ENCODE assay signal across 7 mouse cellular contexts in the genomic region with DNA sequence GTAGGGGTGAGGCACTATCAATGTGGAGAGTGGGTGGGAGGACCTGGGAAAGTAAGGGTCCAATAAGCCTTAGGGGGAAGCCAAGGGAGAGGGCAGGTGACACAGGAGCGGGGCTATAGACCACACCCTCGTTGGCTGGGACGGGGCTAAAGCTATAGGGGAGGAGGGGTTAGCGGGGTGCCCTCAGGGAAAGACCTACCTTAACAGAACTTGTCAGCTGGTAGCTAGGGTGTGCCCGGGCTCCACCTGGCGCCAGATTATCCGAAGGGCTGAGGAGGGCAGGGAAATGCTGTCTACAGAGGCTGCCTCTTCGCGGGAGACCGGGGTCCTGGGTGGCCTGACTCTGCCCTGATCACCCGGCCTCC. TPM values are rescaled to one million over a fixed set of nuclear protein-coding genes. Genes with fewer than 3 reads are reported as not detected.
DNase-seq lines count a peak whose midpoint lies in the region; ATAC-seq lines count a peak whose summit lies in the region.

No protein-coding gene starts in this region.

- H3K4me2 ChIP-seq in kidney, embryonic 14.5 days (replicated peaks; ENCODE audit: low read depth, low read length): 0 out of 2 replicates have a peak overlapping the region, but pooled peaks have one; percentile 75
- peak overlapping the region; percentile 61 for H3K4me2 ChIP-seq in embryonic facial prominence, embryonic 12.5 days (replicated peaks)
- H3K4me2 ChIP-seq in hindbrain, embryonic 13.5 days: 0 out of 2 replicates have a peak overlapping the region, but pooled peaks have one; percentile 58
- H3K4me2 ChIP-seq in midbrain, embryonic 13.5 days (replicated peaks): 0 out of 2 replicates have a peak overlapping the region, but pooled peaks have one; percentile 57

- H3K27ac ChIP-seq in kidney, embryonic 14.5 days (ENCODE audit: low read depth, low read length): no peak overlapping the region
- no peak overlapping the region for H3K27ac ChIP-seq in embryonic facial prominence, embryonic 12.5 days
- H3K27ac ChIP-seq in hindbrain, embryonic 13.5 days: no peak overlapping the region
- H3K27ac ChIP-seq in midbrain, embryonic 13.5 days: no peak overlapping the region

- no peak overlapping the region; the same call in 1 of the 2 replicates for H3K9ac ChIP-seq in kidney, embryonic 14.5 days (ENCODE audit: low read depth, low read length)
- no peak overlapping the region for H3K9ac ChIP-seq in embryonic facial prominence, embryonic 12.5 days
- H3K9ac ChIP-seq in hindbrain, embryonic 13.5 days: no peak overlapping the region
- no peak overlapping the region for H3K9ac ChIP-seq in midbrain, embryonic 13.5 days (replicated peaks)

- ATAC-seq in kidney, embryonic 14.5 days (ENCODE audit: low FRiP score, low TSS enrichment): peak; percentile 26
- peak; percentile 19; the same call in 1 of the 2 replicates for ATAC-seq in embryonic facial prominence, embryonic 12.5 days (ENCODE audit: insufficient number of reproducible peaks, insufficient read depth, low FRiP score, low TSS enrichment)
- no peak for ATAC-seq in hindbrain, embryonic 13.5 days (ENCODE audit: low FRiP score)
- no peak for ATAC-seq in midbrain, embryonic 13.5 days

- WGBS in kidney, embryonic 14.5 days: 9% methylated on average over 11 of the region's 11 CpGs
- 11% methylated on average over 11 of the region's 11 CpGs for WGBS in embryonic facial prominence, embryonic 12.5 days
- WGBS in hindbrain, embryonic 13.5 days: 11% methylated on average over 11 of the region's 11 CpGs
- 10% methylated on average over 11 of the region's 11 CpGs for WGBS in midbrain, embryonic 13.5 days

- H3K36me3 ChIP-seq in kidney, embryonic 14.5 days (ENCODE audit: control insufficient read depth, insufficient read depth, low read length): no peaks in the 10 kb centered on the region
- no peaks in the 10 kb centered on the region for H3K36me3 ChIP-seq in embryonic facial prominence, embryonic 12.5 days
- no peaks in the 10 kb centered on the region for H3K36me3 ChIP-seq in hindbrain, embryonic 13.5 days
- H3K36me3 ChIP-seq in midbrain, embryonic 13.5 days: no peaks in the 10 kb centered on the region

- peak overlapping the region; percentile 46; the same call in 1 of the 2 replicates for H3K4me3 ChIP-seq in kidney, embryonic 14.5 days (ENCODE audit: low read length)
- H3K4me3 ChIP-seq in embryonic facial prominence, embryonic 12.5 days: peak overlapping the region; percentile 41; the same call in 1 of the 2 replicates
- peak overlapping the region; percentile 41; the same call in 1 of the 2 replicates for H3K4me3 ChIP-seq in hindbrain, embryonic 13.5 days
- no peak overlapping the region for H3K4me3 ChIP-seq in midbrain, embryonic 13.5 days (replicated peaks)

- no peaks in the 10 kb centered on the region for H3K9me3 ChIP-seq in kidney, embryonic 14.5 days (ENCODE audit: control insufficient read depth, low read length)
- no peaks in the 10 kb centered on the region for H3K9me3 ChIP-seq in embryonic facial prominence, embryonic 12.5 days
- no peaks in the 10 kb centered on the region for H3K9me3 ChIP-seq in hindbrain, embryonic 13.5 days
- H3K9me3 ChIP-seq in midbrain, embryonic 13.5 days: no peaks in the 10 kb centered on the region

- no peak for DNase-seq in kidney, adult 9 months
- no peak for DNase-seq in left cerebral cortex, adult 8-10 months (ENCODE audit: low spot score in 2 of 2)
- DNase-seq in cerebellum, adult 18-20 months: no peak

- peaks cover 48% of the 10 kb centered on the region for H3K27me3 ChIP-seq in kidney, embryonic 14.5 days (ENCODE audit: control insufficient read depth, insufficient read depth, low read length)
- peaks cover 69% of the 10 kb centered on the region for H3K27me3 ChIP-seq in embryonic facial prominence, embryonic 12.5 days
- peaks cover 79% of the 10 kb centered on the region for H3K27me3 ChIP-seq in hindbrain, embryonic 13.5 days
- peaks cover 72% of the 10 kb centered on the region for H3K27me3 ChIP-seq in midbrain, embryonic 13.5 days

- H3K4me1 ChIP-seq in kidney, embryonic 14.5 days (ENCODE audit: control insufficient read depth, insufficient read depth, low read length): peaks cover 32% of the 10 kb centered on the region
- peaks cover 35% of the 10 kb centered on the region for H3K4me1 ChIP-seq in embryonic facial prominence, embryonic 12.5 days
- peaks cover 48% of the 10 kb centered on the region for H3K4me1 ChIP-seq in hindbrain, embryonic 13.5 days (replicated peaks)
- H3K4me1 ChIP-seq in midbrain, embryonic 13.5 days (replicated peaks): peaks cover 47% of the 10 kb centered on the region

RNA-seq across cellular contexts. Expression of a gene that starts 9.3 kb away (rescaled TPM):
- polyA plus RNA-seq in kidney, embryonic 14.5 days (2014; fragmentation: Nextera tagmentation; extraction: Ambion mirVana): 6.8 and 7.4 TPM in 2 replicates
- 17.0 and 19.2 TPM in 2 replicates for polyA plus RNA-seq in embryonic facial prominence, embryonic 12.5 days (2016; fragmentation: Nextera tagmentation; extraction: Ambion mirVana)
- polyA plus RNA-seq in hindbrain, embryonic 13.5 days (2015; fragmentation: Nextera tagmentation; extraction: Ambion mirVana): 1.4 TPM in 2 replicates
- 0.93 and 0.98 TPM in 2 replicates for polyA plus RNA-seq in midbrain, embryonic 13.5 days (2015; fragmentation: Nextera tagmentation; extraction: Ambion mirVana)
- 10 to 100 TPM; 13.7 to 18.3 (median 15.8) TPM for total RNA-seq in left cerebral cortex, adult 8-10 months (2022)

RNA-seq across cellular contexts. Expression of a gene that starts 34.8 kb away (rescaled TPM):
- polyA plus RNA-seq in kidney, embryonic 14.5 days (2014; fragmentation: Nextera tagmentation; extraction: Ambion mirVana): 3.6 and 5.0 TPM in 2 replicates
- polyA plus RNA-seq in embryonic facial prominence, embryonic 12.5 days (2016; fragmentation: Nextera tagmentation; extraction: Ambion mirVana): 7.6 and 8.6 TPM in 2 replicates
- polyA plus RNA-seq in hindbrain, embryonic 13.5 days (2015; fragmentation: Nextera tagmentation; extraction: Ambion mirVana): 8.1 and 8.5 TPM in 2 replicates
- 6.4 and 8.9 TPM in 2 replicates for polyA plus RNA-seq in midbrain, embryonic 13.5 days (2015; fragmentation: Nextera tagmentation; extraction: Ambion mirVana)
- 1 to 10 TPM; 3.3 to 5.0 (median 4.1) TPM for total RNA-seq in left cerebral cortex, adult 8-10 months (2022)

RNA-seq across cellular contexts. Expression of a gene that starts 52.4 kb away (rescaled TPM):
- 3.7 and 3.9 TPM in 2 replicates for polyA plus RNA-seq in kidney, embryonic 14.5 days (2014; fragmentation: Nextera tagmentation; extraction: Ambion mirVana)
- 3.4 and 3.5 TPM in 2 replicates for polyA plus RNA-seq in embryonic facial prominence, embryonic 12.5 days (2016; fragmentation: Nextera tagmentation; extraction: Ambion mirVana)
- 1.5 and 1.8 TPM in 2 replicates for polyA plus RNA-seq in hindbrain, embryonic 13.5 days (2015; fragmentation: Nextera tagmentation; extraction: Ambion mirVana)
- polyA plus RNA-seq in midbrain, embryonic 13.5 days (2015; fragmentation: Nextera tagmentation; extraction: Ambion mirVana): 3.5 and 4.7 TPM in 2 replicates
- 1 to 10 TPM in 3 of 4 experiments, under 1 TPM in 1; 0.98 to 1.7 (median 1.2) TPM for total RNA-seq in left cerebral cortex, adult 8-10 months (2022)

Comparison
In these comparisons a context has a peak if more than half of its experiments do, and no peak if none do; other contexts are left out.
1. ATAC-seq: peak in kidney, embryonic 14.5 days (single experiment) and embryonic facial prominence, embryonic 12.5 days (single experiment); none in hindbrain, embryonic 13.5 days (single experiment) and midbrain, embryonic 13.5 days (single experiment).
2. Peak in every context shown above with its lines, with median percentiles within 50 percentile points of each other: H3K4me2 ChIP-seq.